Mouse (Mus musculus): ENCODE measurements around the gene Rps6kc1. TPM values are rescaled to one million over a fixed set of nuclear protein-coding genes. Genes with fewer than 3 reads are reported as not detected.

Rps6kc1 gene
- polyA plus RNA-seq, 1 experiment from 2014 or later, result 10.7 TPM

DNA sequence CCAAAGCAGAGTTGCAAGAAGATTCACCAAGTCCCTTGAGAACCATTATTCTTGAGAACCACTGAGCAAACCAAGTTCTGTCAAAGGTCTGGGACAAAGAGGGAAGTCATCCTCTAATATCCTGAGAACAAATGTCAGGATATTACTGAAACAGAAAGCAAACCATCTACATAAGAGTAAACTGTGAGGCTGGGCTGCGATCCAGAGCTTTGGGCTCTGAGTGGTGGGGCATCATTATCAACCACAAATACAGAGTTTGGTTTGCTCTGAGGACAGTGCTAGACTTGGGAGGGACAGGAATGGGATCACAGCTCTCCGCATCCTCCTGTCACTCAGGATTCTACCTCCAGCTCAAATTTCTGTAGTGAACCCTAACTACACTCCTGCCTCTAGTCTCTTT is 144.8 kb downstream of the Rps6kc1 start:
- Histone ChIP-seq H3K4me3 (ENCODE audit: control insufficient read depth in 1 of 2, insufficient read depth in 1 of 2, low read depth in 1 of 2, low read length in 2 of 2) (no peak overlapping the region), H3K27me3 (ENCODE audit: control insufficient read depth, insufficient read depth, low read length) (0 out of 2 replicates have a peak, but pooled peaks cover 2% of the 10 kb centered on the region), H3K9me3 (ENCODE audit: control insufficient read depth, low read length) (no peaks in the 10 kb centered on the region), H3K9ac (ENCODE audit: low read length) (no peak overlapping the region), H3K27ac (replicated peaks in 1 of 2; ENCODE audit: control insufficient read depth in 1 of 2, insufficient read depth in 1 of 2, low read depth in 2 of 2, low read length in 2 of 2) (no peak overlapping the region), H3K36me3 (ENCODE audit: control insufficient read depth, insufficient read depth, low read length) (no peaks in the 10 kb centered on the region; the same call in 1 of the 2 replicates), H3K4me2 (ENCODE audit: low read length) (no peak overlapping the region), H3K4me1 (ENCODE audit: control insufficient read depth in 2 of 2, insufficient read depth in 2 of 2, low read length in 2 of 2) (peaks cover 0 to 5% of the 10 kb centered on the region in 2 experiments; a peak in 2 of 4 replicates)
- ATAC-seq (ENCODE audit: insufficient number of reproducible peaks, insufficient read depth, low FRiP score, low read depth), result no peak
- WGBS, result 96% methylated on average over 2 of the region's 2 CpGs

DNA sequence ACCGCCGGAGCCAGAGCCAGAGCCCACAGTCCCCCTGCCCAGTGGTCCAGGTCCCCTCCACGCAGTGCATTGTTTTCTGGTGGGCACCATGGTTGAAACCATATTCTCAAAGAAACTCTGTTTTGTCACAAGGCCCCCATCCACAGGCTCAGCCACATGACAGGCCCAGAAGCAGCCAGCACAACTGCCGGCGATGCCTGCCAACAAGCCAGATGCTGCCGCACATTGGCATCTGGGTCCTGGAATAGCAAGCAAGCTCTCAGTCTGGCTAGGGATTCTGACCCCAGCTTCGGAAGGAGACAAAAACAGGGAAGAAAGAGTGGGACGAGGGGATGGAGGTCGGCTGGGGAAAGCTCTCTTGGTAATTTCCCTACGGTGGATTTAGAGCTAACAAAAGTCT is 147.8 kb downstream of the Rps6kc1 start:
- ATAC-seq (ENCODE audit: insufficient number of reproducible peaks, insufficient read depth, low FRiP score, low read depth), result no peak
- no peaks in the 10 kb centered on the region for H3K9me3 ChIP-seq (ENCODE audit: control insufficient read depth, low read length)
- 76% methylated on average over 10 of the region's 10 CpGs for WGBS
- no peak overlapping the region for H3K4me3 ChIP-seq (ENCODE audit: control insufficient read depth in 1 of 2, insufficient read depth in 1 of 2, low read depth in 1 of 2, low read length in 2 of 2)
- H3K4me2 ChIP-seq (ENCODE audit: low read length), result no peak overlapping the region
- no peaks in the 10 kb centered on the region for H3K36me3 ChIP-seq (ENCODE audit: control insufficient read depth, insufficient read depth, low read length)
- H3K27ac ChIP-seq (replicated peaks in 1 of 2; ENCODE audit: control insufficient read depth in 1 of 2, insufficient read depth in 1 of 2, low read depth in 2 of 2, low read length in 2 of 2), result no peak overlapping the region
- H3K27me3 ChIP-seq (ENCODE audit: control insufficient read depth, insufficient read depth, low read length), result 0 out of 2 replicates have a peak, but pooled peaks cover 2% of the 10 kb centered on the region
- no peak overlapping the region for H3K9ac ChIP-seq (ENCODE audit: low read length)
- H3K4me1 ChIP-seq (ENCODE audit: control insufficient read depth in 2 of 2, insufficient read depth in 2 of 2, low read length in 2 of 2), result peaks cover 0 to 5% of the 10 kb centered on the region in 2 experiments; a peak in 2 of 4 replicates

DNA sequence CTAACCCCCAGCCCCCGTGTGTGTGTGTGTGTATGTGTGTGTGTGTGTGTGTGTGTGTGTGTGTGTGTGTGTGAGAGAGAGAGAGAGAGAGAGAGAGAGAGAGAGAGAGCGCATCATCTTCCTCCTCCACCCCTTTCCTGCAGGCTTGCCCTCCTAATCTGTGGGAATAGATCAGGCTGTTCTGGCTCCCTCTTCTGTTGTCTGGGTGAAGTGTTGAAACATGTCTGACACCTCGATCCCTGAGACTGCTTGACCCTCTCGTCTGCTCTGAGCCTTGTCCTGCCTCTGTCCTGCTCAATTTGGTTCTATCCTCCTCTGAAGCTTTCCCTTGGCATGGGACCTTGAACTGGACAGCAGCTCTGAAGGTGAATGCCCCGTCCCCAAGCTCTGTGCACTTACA is 149.8 kb downstream of the Rps6kc1 start:
- 22% methylated on average over 5 of the region's 5 CpGs for WGBS
- no peak overlapping the region for H3K9ac ChIP-seq (ENCODE audit: low read length)

DNA sequence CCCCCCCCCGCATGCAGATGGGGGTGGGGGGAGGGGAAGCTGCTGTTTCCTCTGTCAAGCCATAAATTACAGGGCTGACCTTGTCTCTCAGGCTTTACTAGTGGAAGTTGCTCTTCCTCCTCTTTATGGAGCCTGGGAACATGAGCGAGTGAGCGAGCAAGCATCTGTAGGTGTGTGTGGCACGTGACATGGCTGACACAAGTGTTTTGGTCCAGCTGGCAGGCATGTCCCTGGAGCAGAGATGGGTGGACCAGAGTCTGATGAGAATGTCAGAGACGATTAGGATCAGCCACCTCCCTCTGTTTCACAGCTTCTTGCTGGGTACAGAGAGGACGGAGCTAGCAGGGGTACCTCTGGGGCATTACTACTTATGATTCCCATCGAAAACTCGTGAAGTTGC is 153.7 kb downstream of the Rps6kc1 start:
- no peaks in the 10 kb centered on the region for H3K36me3 ChIP-seq (ENCODE audit: control insufficient read depth, insufficient read depth, low read length)
- H3K4me2 ChIP-seq (ENCODE audit: low read length), result no peak overlapping the region
- H3K9ac ChIP-seq (ENCODE audit: low read length), result no peak overlapping the region
- no peak overlapping the region for H3K4me3 ChIP-seq (ENCODE audit: control insufficient read depth in 1 of 2, insufficient read depth in 1 of 2, low read depth in 1 of 2, low read length in 2 of 2)
- H3K27ac ChIP-seq (replicated peaks in 1 of 2; ENCODE audit: control insufficient read depth in 1 of 2, insufficient read depth in 1 of 2, low read depth in 2 of 2, low read length in 2 of 2), result no peak overlapping the region
- 72% methylated on average over 8 of the region's 8 CpGs for WGBS
- no peak for ATAC-seq (ENCODE audit: insufficient number of reproducible peaks, insufficient read depth, low FRiP score, low read depth)
- H3K9me3 ChIP-seq (ENCODE audit: control insufficient read depth, low read length), result no peaks in the 10 kb centered on the region
- no peaks in the 10 kb centered on the region for H3K27me3 ChIP-seq (ENCODE audit: control insufficient read depth, insufficient read depth, low read length)
- H3K4me1 ChIP-seq (ENCODE audit: control insufficient read depth in 2 of 2, insufficient read depth in 2 of 2, low read length in 2 of 2), result peaks cover 0 to 5% of the 10 kb centered on the region in 2 experiments; a peak in 2 of 4 replicates

More for the DNA sequence above, 149.8 kb downstream of the Rps6kc1 start:
- Histone ChIP-seq H3K4me3 (ENCODE audit: control insufficient read depth in 1 of 2, insufficient read depth in 1 of 2, low read depth in 1 of 2, low read length in 2 of 2) (no peak overlapping the region), H3K27ac (replicated peaks in 1 of 2; ENCODE audit: control insufficient read depth in 1 of 2, insufficient read depth in 1 of 2, low read depth in 2 of 2, low read length in 2 of 2) (no peak overlapping the region), H3K9me3 (ENCODE audit: control insufficient read depth, low read length) (no peaks in the 10 kb centered on the region), H3K4me1 (ENCODE audit: control insufficient read depth in 2 of 2, insufficient read depth in 2 of 2, low read length in 2 of 2) (peaks cover 0 to 5% of the 10 kb centered on the region in 2 experiments; a peak in 2 of 4 replicates), H3K36me3 (ENCODE audit: control insufficient read depth, insufficient read depth, low read length) (no peaks in the 10 kb centered on the region), H3K4me2 (ENCODE audit: low read length) (no peak overlapping the region), H3K27me3 (ENCODE audit: control insufficient read depth, insufficient read depth, low read length) (0 out of 2 replicates have a peak, but pooled peaks cover 2% of the 10 kb centered on the region)
- ATAC-seq (ENCODE audit: insufficient number of reproducible peaks, insufficient read depth, low FRiP score, low read depth), result no peak

DNA sequence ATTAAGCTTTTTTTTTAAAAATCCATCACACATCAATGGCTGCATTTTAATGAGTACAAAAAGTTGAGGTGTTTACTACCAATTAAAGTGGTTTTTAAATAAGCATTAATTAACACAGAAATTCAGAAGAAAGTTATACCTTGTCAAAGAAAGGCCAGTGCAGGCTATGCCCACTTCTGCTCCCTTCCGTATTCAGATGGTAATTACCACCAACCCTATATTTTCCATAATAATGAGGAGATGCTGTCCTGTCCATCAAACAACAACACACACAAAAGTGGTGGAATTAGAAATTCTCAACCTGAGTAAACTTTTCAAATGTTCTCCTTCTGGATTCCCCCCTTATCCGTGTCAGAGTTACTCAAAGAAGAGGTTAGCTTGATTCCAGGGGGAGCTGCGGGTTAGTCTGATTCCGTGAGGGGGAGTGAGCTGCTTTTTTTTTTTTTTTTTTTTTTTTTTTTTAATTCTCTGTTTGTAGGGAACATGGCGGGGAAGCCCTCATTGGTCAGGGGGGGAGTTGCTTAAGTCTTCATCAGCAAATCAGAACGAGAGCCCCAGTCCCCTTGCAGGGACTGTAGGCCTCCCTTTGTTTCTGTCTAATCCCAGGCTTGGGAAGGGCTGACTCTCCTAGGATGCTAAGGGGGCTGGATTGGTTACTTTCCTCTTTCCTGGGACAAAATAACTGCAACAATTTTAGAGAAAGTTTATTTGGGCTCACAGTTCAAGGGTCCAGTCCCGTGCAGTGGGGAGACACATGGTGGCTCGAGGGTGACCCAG is 159.6 kb downstream of the Rps6kc1 start:
- Histone ChIP-seq H3K4me3 (ENCODE audit: control insufficient read depth in 1 of 2, insufficient read depth in 1 of 2, low read depth in 1 of 2, low read length in 2 of 2) (no peak overlapping the region), H3K4me2 (ENCODE audit: low read length) (no peak overlapping the region), H3K9me3 (ENCODE audit: control insufficient read depth, low read length) (no peaks in the 10 kb centered on the region), H3K36me3 (ENCODE audit: control insufficient read depth, insufficient read depth, low read length) (no peaks in the 10 kb centered on the region), H3K9ac (ENCODE audit: low read length) (no peak overlapping the region), H3K27ac (replicated peaks in 1 of 2; ENCODE audit: control insufficient read depth in 1 of 2, insufficient read depth in 1 of 2, low read depth in 2 of 2, low read length in 2 of 2) (no peak overlapping the region), H3K4me1 (ENCODE audit: control insufficient read depth in 2 of 2, insufficient read depth in 2 of 2, low read length in 2 of 2) (no peaks in the 10 kb centered on the region), H3K27me3 (ENCODE audit: control insufficient read depth, insufficient read depth, low read length) (no peaks in the 10 kb centered on the region)
- no peak for ATAC-seq (ENCODE audit: insufficient number of reproducible peaks, insufficient read depth, low FRiP score, low read depth)
- WGBS, result 74% methylated on average over 8 of the region's 8 CpGs

DNA sequence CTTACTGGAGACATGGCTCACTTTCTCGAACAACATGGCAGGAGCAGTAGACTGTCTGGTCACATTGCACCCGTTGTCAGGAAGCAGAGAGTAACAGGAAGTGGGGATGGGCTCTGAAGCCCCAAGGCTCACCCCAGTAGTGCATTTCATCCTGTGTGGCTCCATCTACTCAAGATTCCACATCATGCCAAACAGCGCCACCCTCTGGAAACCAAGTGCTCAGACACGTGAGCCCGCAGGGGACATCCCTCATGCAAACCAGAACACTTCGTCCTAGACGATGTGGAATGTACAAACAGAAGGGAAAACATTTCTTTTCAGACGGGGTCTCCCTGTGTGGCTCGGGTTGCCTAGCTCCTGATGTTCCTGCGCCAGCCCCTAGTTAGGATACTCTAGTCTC is 162.6 kb downstream of the Rps6kc1 start:
- no peaks in the 10 kb centered on the region for H3K36me3 ChIP-seq (ENCODE audit: control insufficient read depth, insufficient read depth, low read length)
- no peak overlapping the region for H3K9ac ChIP-seq (ENCODE audit: low read length)
- ATAC-seq (ENCODE audit: insufficient number of reproducible peaks, insufficient read depth, low FRiP score, low read depth), result no peak
- no peak overlapping the region for H3K4me3 ChIP-seq (ENCODE audit: control insufficient read depth in 1 of 2, insufficient read depth in 1 of 2, low read depth in 1 of 2, low read length in 2 of 2)
- no peak overlapping the region for H3K4me2 ChIP-seq (ENCODE audit: low read length)
- H3K27ac ChIP-seq (replicated peaks in 1 of 2; ENCODE audit: control insufficient read depth in 1 of 2, insufficient read depth in 1 of 2, low read depth in 2 of 2, low read length in 2 of 2), result no peak overlapping the region
- no peaks in the 10 kb centered on the region for H3K9me3 ChIP-seq (ENCODE audit: control insufficient read depth, low read length)
- H3K4me1 ChIP-seq (ENCODE audit: control insufficient read depth in 2 of 2, insufficient read depth in 2 of 2, low read length in 2 of 2), result no peaks in the 10 kb centered on the region
- WGBS, result 82% methylated on average over 10 of the region's 10 CpGs
- no peaks in the 10 kb centered on the region for H3K27me3 ChIP-seq (ENCODE audit: control insufficient read depth, insufficient read depth, low read length)

DNA sequence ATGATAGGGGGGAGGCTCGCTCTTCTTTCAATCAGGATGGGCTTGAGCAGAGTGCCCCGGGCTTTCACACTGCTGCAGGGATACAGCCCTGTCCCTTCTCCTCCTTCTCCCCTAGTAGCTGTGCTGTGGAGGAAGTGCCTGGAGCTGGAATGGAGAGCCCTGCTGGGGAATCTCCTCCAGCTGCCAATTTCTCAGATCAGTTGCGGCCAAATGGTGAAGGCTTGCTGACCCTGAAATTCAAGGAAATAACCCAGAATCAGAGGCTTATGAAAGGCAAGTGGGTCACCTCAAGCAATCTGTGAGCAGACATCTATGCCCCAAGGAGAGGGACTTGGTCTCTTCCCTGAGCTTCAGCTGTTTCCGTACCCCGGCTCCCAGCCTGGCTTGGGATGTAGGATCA is 170.1 kb downstream of the Rps6kc1 start:
- H3K4me2 ChIP-seq (ENCODE audit: low read length), result no peak overlapping the region
- no peak for ATAC-seq (ENCODE audit: insufficient number of reproducible peaks, insufficient read depth, low FRiP score, low read depth)
- no peak overlapping the region for H3K9ac ChIP-seq (ENCODE audit: low read length)
- no peaks in the 10 kb centered on the region for H3K27me3 ChIP-seq (ENCODE audit: control insufficient read depth, insufficient read depth, low read length)
- peaks cover 7% of the 10 kb centered on the region; the same call in 1 of the 2 replicates for H3K9me3 ChIP-seq (ENCODE audit: control insufficient read depth, low read length)
- no peak overlapping the region for H3K27ac ChIP-seq (replicated peaks in 1 of 2; ENCODE audit: control insufficient read depth in 1 of 2, insufficient read depth in 1 of 2, low read depth in 2 of 2, low read length in 2 of 2)
- 63% methylated on average over 5 of the region's 5 CpGs for WGBS
- no peaks in the 10 kb centered on the region for H3K4me1 ChIP-seq (ENCODE audit: control insufficient read depth in 2 of 2, insufficient read depth in 2 of 2, low read length in 2 of 2)
- H3K36me3 ChIP-seq (ENCODE audit: control insufficient read depth, insufficient read depth, low read length), result no peaks in the 10 kb centered on the region
- H3K4me3 ChIP-seq (ENCODE audit: control insufficient read depth in 1 of 2, insufficient read depth in 1 of 2, low read depth in 1 of 2, low read length in 2 of 2), result no peak overlapping the region
